Mouse (Mus musculus): Measurements from ENCODE around the gene Ercc4. TPM values are rescaled to one million over a fixed set of nuclear protein-coding genes. Genes with fewer than 3 reads are reported as not detected.
"Not testable (repeated sequence)": the region's sequence is repeated elsewhere in the genome, so short reads cannot be mapped to it uniquely, and the experiment has no call there.

Gene Ercc4
- 15.4 and 15.6 TPM in 2 replicates for polyA plus RNA-seq (2015; fragmentation: Nextera tagmentation; extraction: Ambion mirVana)

- H3K4me3 ChIP-seq (replicated peaks; ENCODE audit: low read length), result peak within 1 kb of the TSS; percentile 81
- peak within 1 kb of the TSS; percentile 97 for H3K9ac ChIP-seq (replicated peaks; ENCODE audit: low read depth, low read length)
- H3K9me3 ChIP-seq (ENCODE audit: control insufficient read depth, low read length), result no peaks in the 10 kb centered on the region
- peak within 1 kb of the TSS; percentile 58 for H3K4me2 ChIP-seq (ENCODE audit: low read length)
- peak within 1 kb of the TSS; percentile 91 for H3K27ac ChIP-seq (ENCODE audit: low read length)
- peaks cover 7% of the 10 kb centered on the region for H3K36me3 ChIP-seq (ENCODE audit: control insufficient read depth, insufficient read depth)
- peaks cover 12% of the 10 kb centered on the region for H3K4me1 ChIP-seq (replicated peaks; ENCODE audit: control insufficient read depth, insufficient read depth, low read length)
- no peaks in the 10 kb centered on the region for H3K27me3 ChIP-seq (replicated peaks; ENCODE audit: control insufficient read depth, insufficient read depth, low read length)
- peak; percentile 97 for ATAC-seq
- under 1% methylated on average over 53 of the region's 53 CpGs for WGBS
These were observed at the start of gene Ercc4 for GRCm38 (mm10) chr16:13109156-13109989. TSS of gene Ercc4 (plus strand) at chr16:13109684.

- H3K36me3 ChIP-seq (ENCODE audit: control insufficient read depth, insufficient read depth), result no peaks in the 10 kb centered on the region
- no peaks in the 10 kb centered on the region for H3K4me1 ChIP-seq (replicated peaks; ENCODE audit: control insufficient read depth, insufficient read depth, low read length)
- no peak overlapping the region for H3K4me3 ChIP-seq (replicated peaks; ENCODE audit: low read length)
- no peak overlapping the region for H3K4me2 ChIP-seq (ENCODE audit: low read length)
- H3K9ac ChIP-seq (replicated peaks; ENCODE audit: low read depth, low read length), result no peak overlapping the region
- ATAC-seq, result no peak
- no peaks in the 10 kb centered on the region for H3K27me3 ChIP-seq (replicated peaks; ENCODE audit: control insufficient read depth, insufficient read depth, low read length)
- no peak overlapping the region for H3K27ac ChIP-seq (ENCODE audit: low read length)
- H3K9me3 ChIP-seq (ENCODE audit: control insufficient read depth, low read length), result no peaks in the 10 kb centered on the region
- 45% methylated on average over 10 of the region's 10 CpGs for WGBS
These were observed 48.4 kb upstream of the Ercc4 start for GRCm38 (mm10) chr16:13061113-13061512.

- Histone ChIP-seq H3K4me3 (replicated peaks; ENCODE audit: low read length) (no peak overlapping the region), H3K9me3 (ENCODE audit: control insufficient read depth, low read length) (no peaks in the 10 kb centered on the region), H3K9ac (replicated peaks; ENCODE audit: low read depth, low read length) (no peak overlapping the region), H3K27me3 (replicated peaks; ENCODE audit: control insufficient read depth, insufficient read depth, low read length) (no peaks in the 10 kb centered on the region), H3K4me1 (replicated peaks; ENCODE audit: control insufficient read depth, insufficient read depth, low read length) (no peaks in the 10 kb centered on the region), H3K27ac (ENCODE audit: low read length) (no peak overlapping the region), H3K36me3 (ENCODE audit: control insufficient read depth, insufficient read depth) (no peaks in the 10 kb centered on the region), H3K4me2 (ENCODE audit: low read length) (no peak overlapping the region)
- no peak for ATAC-seq
- 76% methylated on average over 4 of the region's 4 CpGs for WGBS
These were observed 35.3 kb upstream of the Ercc4 start for GRCm38 (mm10) chr16:13074176-13074575.

DNA sequence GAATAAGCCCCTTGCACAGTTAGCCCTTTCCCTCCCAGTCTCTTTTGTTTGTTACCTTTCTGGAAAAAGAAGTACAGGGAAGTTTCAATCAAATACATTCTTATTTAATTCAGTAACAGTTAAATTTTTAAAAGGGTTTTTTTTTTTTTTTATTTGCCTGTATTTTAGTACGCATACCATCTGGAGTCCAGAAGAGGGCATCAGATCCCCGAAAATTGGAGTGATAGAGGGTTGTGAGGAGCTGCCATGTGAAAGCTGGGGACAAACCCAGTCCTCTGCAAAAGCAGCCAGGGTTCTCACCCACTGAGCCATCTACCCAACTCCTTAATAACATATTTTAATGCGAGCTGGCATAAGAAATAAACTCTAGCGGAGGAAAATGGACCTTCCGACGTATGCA lies 29.3 kb upstream of the Ercc4 start:
- 69% methylated on average over 6 of the region's 6 CpGs for WGBS
- H3K9ac ChIP-seq (replicated peaks; ENCODE audit: low read depth, low read length), result no peak overlapping the region
- no peak for ATAC-seq
- no peak overlapping the region for H3K4me2 ChIP-seq (ENCODE audit: low read length)
- no peak overlapping the region for H3K4me3 ChIP-seq (replicated peaks; ENCODE audit: low read length)
- no peaks in the 10 kb centered on the region for H3K9me3 ChIP-seq (ENCODE audit: control insufficient read depth, low read length)
- H3K36me3 ChIP-seq (ENCODE audit: control insufficient read depth, insufficient read depth), result no peaks in the 10 kb centered on the region
- no peaks in the 10 kb centered on the region for H3K27me3 ChIP-seq (replicated peaks; ENCODE audit: control insufficient read depth, insufficient read depth, low read length)
- no peaks in the 10 kb centered on the region for H3K4me1 ChIP-seq (replicated peaks; ENCODE audit: control insufficient read depth, insufficient read depth, low read length)
- no peak overlapping the region for H3K27ac ChIP-seq (ENCODE audit: low read length)

DNA sequence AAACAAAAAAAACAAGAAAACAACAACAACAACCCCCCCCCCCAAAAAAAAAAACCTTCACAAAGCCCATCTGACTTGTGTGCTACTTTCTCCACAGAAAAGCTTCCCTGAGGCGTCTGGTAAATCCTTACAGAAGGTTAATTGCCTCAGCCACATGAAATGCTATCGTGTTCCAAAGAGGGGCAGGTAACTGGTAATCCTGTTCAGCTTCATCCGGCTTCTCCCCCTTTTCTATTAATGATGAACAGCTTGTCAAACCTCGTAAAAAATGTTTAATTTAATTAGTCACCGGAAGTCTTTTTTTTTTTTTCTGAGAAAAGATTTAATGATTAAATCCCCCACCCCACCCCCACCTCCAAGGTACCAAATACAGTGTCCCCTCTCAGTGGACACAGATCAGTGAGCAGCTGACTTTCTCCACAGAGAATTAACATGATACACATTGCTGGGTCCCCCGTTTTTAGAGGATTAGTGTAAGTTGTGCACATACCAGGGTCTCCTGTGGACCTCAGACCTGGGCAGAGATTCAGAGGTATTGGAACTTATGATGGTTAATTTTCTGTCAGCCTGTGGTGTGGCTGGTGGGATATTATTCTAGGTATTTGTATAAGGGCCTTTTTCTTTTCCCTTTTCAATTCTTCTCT lies 26.2 kb upstream of the Ercc4 start:
- ATAC-seq, result no peak
- 46% methylated on average over 6 of the region's 6 CpGs for WGBS
- Histone ChIP-seq H3K9me3 (ENCODE audit: control insufficient read depth, low read length) (no peaks in the 10 kb centered on the region), H3K4me1 (replicated peaks; ENCODE audit: control insufficient read depth, insufficient read depth, low read length) (no peaks in the 10 kb centered on the region), H3K27ac (ENCODE audit: low read length) (no peak overlapping the region), H3K36me3 (ENCODE audit: control insufficient read depth, insufficient read depth) (no peaks in the 10 kb centered on the region), H3K27me3 (replicated peaks; ENCODE audit: control insufficient read depth, insufficient read depth, low read length) (no peaks in the 10 kb centered on the region), H3K9ac (replicated peaks; ENCODE audit: low read depth, low read length) (no peak overlapping the region), H3K4me2 (ENCODE audit: low read length) (no peak overlapping the region), H3K4me3 (replicated peaks; ENCODE audit: low read length) (no peak overlapping the region)

DNA sequence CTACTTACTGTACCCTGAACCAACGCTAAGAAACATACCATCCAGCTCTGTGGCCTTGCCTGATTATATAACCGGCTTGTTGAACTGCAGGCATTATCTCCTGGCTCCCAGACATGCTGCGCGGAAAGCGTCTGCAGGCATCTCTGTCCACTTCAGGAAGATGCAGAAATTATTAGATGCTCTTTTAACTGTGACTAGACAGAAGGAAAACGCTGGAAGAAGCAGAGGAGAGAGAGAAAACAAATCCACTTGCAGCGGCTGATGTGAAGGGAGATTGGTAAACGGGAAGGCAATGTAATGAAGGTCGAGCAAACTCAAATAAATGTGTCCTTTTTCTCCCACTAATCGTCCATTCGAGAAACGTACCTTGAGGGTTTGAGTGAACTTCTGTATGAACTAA lies 1.1 kb upstream of the Ercc4 start:
- Histone ChIP-seq H3K9ac (replicated peaks; ENCODE audit: low read depth, low read length) (no peak overlapping the region), H3K4me2 (ENCODE audit: low read length) (no peak overlapping the region), H3K9me3 (ENCODE audit: control insufficient read depth, low read length) (no peaks in the 10 kb centered on the region), H3K36me3 (ENCODE audit: control insufficient read depth, insufficient read depth) (peaks cover 3% of the 10 kb centered on the region), H3K27me3 (replicated peaks; ENCODE audit: control insufficient read depth, insufficient read depth, low read length) (no peaks in the 10 kb centered on the region), H3K27ac (ENCODE audit: low read length) (no peak overlapping the region), H3K4me3 (replicated peaks; ENCODE audit: low read length) (no peak overlapping the region), H3K4me1 (replicated peaks; ENCODE audit: control insufficient read depth, insufficient read depth, low read length) (peaks cover 12% of the 10 kb centered on the region)
- 92% methylated on average over 12 of the region's 12 CpGs for WGBS
- ATAC-seq, result no peak

GRCm38 (mm10) chr16:13109990-13110595 lies 609 bp downstream of the Ercc4 start:
- Histone ChIP-seq H3K36me3 (ENCODE audit: control insufficient read depth, insufficient read depth) (peaks cover 7% of the 10 kb centered on the region), H3K9me3 (ENCODE audit: control insufficient read depth, low read length) (no peaks in the 10 kb centered on the region), H3K4me3 (replicated peaks; ENCODE audit: low read length) (peak overlapping the region; percentile 81), H3K9ac (replicated peaks; ENCODE audit: low read depth, low read length) (peak overlapping the region; percentile 97), H3K4me2 (ENCODE audit: low read length) (peak overlapping the region; percentile 58), H3K27me3 (replicated peaks; ENCODE audit: control insufficient read depth, insufficient read depth, low read length) (no peaks in the 10 kb centered on the region), H3K27ac (ENCODE audit: low read length) (peak overlapping the region; percentile 91), H3K4me1 (replicated peaks; ENCODE audit: control insufficient read depth, insufficient read depth, low read length) (peaks cover 12% of the 10 kb centered on the region)
- peak; percentile 77 for ATAC-seq
- under 1% methylated on average over 32 of the region's 32 CpGs for WGBS

DNA sequence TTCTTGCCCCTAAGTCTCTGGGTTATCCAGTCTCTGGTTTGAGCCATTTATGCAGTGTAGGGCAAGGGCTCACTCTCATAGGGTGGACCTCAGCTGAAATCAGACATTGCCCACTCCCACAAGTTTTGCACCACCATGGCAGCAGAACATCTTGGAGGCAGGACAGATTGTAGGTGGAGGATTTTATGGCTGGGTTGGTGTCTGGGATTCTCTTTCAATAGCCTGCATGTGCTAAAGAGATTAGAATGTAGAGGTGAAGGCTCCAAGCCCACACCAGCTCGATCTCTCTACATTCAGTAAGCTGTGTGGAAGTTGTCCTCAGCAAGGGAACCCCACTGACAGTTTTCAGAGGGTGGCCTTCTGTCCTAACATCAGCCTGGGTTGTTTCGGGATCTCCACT lies 5.3 kb downstream of the Ercc4 start:
- Histone ChIP-seq H3K9ac (replicated peaks; ENCODE audit: low read depth, low read length) (no peak overlapping the region), H3K36me3 (ENCODE audit: control insufficient read depth, insufficient read depth) (peaks cover 7% of the 10 kb centered on the region), H3K4me2 (ENCODE audit: low read length) (no peak overlapping the region), H3K4me3 (replicated peaks; ENCODE audit: low read length) (no peak overlapping the region), H3K27ac (ENCODE audit: low read length) (no peak overlapping the region), H3K27me3 (replicated peaks; ENCODE audit: control insufficient read depth, insufficient read depth, low read length) (no peaks in the 10 kb centered on the region), H3K4me1 (replicated peaks; ENCODE audit: control insufficient read depth, insufficient read depth, low read length) (peaks cover 8% of the 10 kb centered on the region), H3K9me3 (ENCODE audit: control insufficient read depth, low read length) (no peaks in the 10 kb centered on the region)
- WGBS, result 83% methylated on average over 2 of the region's 2 CpGs
- no peak for ATAC-seq

DNA sequence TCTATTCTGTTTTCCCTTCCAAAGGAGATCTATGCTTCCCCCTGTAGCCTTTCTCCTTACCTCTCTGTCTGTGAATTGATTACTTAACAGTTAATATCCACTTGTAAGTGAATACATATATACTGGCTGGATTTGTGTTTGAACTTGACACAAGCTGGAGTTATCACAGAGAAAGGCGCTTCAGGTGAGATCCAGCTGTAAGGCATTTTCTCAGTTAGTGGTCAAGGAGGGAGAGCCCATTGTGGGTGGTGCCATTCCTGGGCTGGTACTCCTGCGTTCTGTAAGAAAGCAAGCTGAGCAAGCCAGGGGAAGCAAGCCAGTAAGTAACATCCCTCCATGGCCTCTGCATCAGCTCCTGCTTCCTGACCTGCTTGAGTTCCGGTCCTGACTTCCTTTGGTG lies 6.0 kb downstream of the Ercc4 start:
- H3K27ac ChIP-seq (ENCODE audit: low read length); H3K4me2 ChIP-seq (ENCODE audit: low read length); H3K4me1 ChIP-seq (replicated peaks; ENCODE audit: control insufficient read depth, insufficient read depth, low read length); H3K27me3 ChIP-seq (replicated peaks; ENCODE audit: control insufficient read depth, insufficient read depth, low read length); H3K9ac ChIP-seq (replicated peaks; ENCODE audit: low read depth, low read length); H3K9me3 ChIP-seq (ENCODE audit: control insufficient read depth, low read length); H3K4me3 ChIP-seq (replicated peaks; ENCODE audit: low read length); H3K36me3 ChIP-seq (ENCODE audit: control insufficient read depth, insufficient read depth); ATAC-seq: not testable (repeated sequence)
- WGBS, result 83% methylated on average over 3 of the region's 3 CpGs
